Mouse (Mus musculus) liver, embryonic 14.5 days (tissue): ENCODE results near the gene Ccnd2.

Experiments
- CTCF ChIP-seq: IDR thresholded peaks from 2 replicates; pipeline ENCODE4 v1.5.1; 2016; ENCODE audit warnings: antibody characterized with exemption, low read depth, control low read depth
- EP300 ChIP-seq: IDR thresholded peaks from 2 replicates; pipeline ENCODE4 v1.6.1; 2016; ENCODE audit warnings: antibody characterized with exemption, low read depth

GRCm38 (mm10) chr6:127079867-127080731 is 71.9 kb downstream of the Ccnd2 start:
- peak; percentile 26; the same call in 1 of the 2 replicates for TF ChIP-seq CTCF
- TF ChIP-seq EP300: no peak
